Mouse (Mus musculus) B cell, adult 2 months (primary cell): Measurements from ENCODE around the gene Ammecr1.

ENCODE experiments used
- DNase-seq, 2 experiments: peaks; one replicate each; pipeline ENCODE4 v3.0.0; 2022

The Ammecr1 gene

DNA sequence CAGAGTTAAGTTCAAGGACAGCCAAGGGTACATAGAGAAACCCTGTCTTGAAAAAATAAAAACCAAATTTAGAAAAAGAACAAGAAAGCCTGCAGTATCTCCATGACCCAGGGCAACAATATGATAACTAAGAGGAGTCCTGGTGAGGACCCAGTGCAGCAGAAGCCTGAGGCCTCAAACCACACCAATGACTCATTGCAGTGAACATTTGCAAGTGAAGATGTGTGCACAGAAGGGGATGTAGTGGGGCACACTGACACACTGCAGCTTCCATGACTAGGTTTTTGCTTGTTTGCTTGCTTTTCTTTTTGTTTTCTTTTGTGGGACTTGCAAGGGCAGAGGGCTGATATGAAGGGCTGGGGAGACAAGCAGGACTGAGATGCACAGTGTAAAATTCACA, 52.3 kb downstream of the Ammecr1 start:
- DNase-seq: no peak

DNA sequence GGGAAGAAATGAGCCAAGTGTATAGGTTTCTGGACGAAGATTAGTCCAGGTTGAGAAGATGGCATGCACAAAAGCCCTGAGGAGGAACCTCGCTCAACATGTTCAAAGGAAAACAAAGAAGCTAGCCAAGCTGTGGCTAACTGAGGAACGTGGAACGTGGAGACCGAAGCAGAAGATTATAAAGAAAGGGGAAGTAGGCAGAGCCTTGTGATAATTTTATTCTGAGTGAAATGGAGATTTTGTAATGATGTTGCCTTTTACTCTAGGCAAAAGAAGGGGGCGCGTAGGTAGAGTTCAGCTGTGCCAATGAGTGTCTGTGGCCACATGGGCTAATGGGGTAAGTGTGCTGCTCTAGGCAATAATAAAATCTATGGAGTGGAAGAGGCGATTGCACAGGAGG, 62.7 kb downstream of the Ammecr1 start:
- DNase-seq: peak; percentile 14 to 32

DNA sequence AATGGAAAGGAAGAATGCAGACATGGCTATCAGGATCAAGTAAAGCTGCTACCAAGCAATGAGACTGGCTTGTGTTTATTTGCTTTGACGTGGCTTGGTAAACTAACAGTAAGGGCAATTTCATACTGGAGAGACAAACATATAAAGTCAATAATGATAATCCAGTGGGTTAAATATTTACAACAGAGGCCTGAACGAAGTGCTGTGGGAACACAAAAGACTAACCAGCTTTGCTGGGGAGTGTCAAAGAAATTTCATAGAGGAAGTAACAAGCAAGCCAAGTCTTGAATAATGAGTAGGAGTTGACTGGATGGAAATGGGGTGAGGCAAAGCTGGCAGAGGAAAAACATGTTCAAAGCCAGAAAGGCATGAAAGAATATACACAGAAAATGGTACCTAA, 63.9 kb downstream of the Ammecr1 start:
- DNase-seq: no peak

- DNase-seq: no peak
Observed at GRCm38 (mm10) chrX:142901915-142902314, 64.6 kb downstream of the Ammecr1 start.

DNA sequence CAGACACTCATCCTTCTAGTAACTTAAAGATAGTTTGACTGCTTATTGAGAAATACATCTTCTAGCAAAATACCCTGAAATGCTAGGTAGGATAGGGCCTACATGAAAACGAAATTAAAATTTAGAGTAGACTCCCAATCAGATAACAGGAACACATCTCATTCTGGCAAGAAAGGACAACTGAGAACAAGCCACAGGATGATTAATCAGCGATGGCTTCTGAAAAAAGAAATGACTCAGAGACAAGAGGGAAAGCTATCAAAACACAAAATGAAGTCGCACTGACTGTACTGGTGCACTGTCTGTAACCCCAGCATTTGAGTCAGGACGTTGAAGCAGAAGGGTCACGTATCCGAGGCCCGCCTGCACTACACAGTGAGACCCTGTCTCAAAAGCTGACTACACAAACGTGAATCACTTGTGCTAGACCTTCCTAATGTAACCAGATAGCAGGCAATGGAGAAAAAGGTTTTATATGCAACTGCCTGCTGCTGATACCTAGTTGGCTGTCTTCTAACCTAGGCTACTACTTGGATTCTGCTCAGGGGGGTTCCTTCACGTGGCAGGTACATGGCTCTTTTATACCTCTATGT, 68.1 kb downstream of the Ammecr1 start:
- no peak for DNase-seq

DNA sequence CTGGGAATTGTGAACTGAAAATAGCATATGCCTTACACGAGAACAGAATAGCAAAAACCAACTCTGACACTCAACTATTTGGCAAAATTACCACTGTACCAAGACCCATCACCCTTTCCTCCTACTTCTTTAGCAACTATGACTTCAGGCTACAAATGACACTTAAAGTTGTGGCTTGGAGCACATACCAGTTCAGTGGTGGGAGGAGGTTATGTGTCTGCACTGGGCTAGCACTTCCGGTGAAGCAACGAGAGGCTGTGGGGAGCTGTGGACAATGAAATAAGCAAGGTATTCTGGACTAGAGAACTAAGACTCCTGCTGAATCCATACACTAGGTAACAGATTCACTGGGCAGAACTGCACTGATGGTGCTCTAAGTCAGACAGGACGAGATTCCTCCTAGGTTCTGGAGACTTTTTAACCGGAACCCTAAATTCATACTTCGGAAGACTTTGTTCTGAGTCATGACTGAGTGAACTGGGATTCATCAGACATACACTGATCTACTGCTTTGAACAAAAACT, 69.0 kb downstream of the Ammecr1 start:
- DNase-seq: no peak

DNA sequence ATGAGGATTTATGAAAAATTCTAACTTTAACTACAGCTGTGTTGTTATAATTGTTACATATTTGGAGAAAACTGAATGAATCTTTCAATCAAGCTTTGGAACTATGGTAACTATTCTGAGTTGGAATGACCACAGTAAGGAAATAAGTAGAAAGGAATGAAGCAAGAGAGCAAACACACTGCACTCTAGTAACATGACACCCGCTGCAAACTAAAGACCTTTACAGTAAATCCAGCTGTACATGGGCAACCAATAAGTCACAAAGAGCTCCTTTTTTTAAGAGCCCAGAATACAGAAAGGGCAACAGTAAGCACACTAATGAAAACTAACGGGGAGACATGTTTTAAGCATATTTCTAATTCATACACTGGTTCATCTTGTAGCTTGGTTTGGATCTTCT, 71.2 kb downstream of the Ammecr1 start:
- DNase-seq: no peak

- no peak for DNase-seq
Observed at GRCm38 (mm10) chrX:142885962-142886361, 80.6 kb downstream of the Ammecr1 start.

DNA sequence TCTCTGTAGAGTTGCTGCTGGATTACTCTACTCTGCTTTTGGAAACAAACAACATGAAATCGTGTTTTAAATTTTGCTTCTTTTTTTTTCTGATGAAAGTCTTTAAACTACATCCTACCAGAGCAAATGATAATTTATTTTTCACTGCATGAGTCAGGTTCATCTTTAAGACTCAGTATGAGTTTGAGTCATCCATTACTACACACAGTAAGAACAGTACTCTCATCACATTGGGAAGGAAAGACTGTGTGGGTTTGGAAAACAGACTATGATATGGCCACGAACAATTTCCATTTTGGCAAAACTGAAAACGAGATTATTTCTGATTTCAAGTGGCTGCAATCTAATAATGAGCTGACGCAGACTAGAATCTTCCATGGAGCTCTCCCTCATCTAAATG, 82.9 kb downstream of the Ammecr1 start:
- DNase-seq: no peak

DNA sequence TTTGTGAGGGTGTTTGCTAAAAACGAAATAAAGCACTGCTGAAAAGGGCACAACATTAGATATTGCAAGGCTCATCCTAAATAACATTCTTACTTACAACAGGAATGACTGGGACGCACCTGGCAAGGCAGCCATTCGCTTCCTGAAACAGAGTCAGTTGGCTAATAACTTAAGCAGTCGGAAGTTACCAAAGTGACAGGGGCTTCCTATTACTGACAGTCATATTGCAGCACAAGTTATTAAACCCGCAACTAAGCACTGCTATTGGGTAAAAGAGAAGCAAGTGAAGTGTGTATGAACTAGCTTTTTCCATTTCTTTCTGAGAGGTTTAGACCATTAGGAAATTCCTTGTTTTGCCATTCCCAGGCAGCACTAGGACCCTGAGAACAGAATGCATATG, 84.3 kb downstream of the Ammecr1 start:
- DNase-seq: no peak

GRCm38 (mm10) chrX:142869844-142870243, 96.7 kb downstream of the Ammecr1 start:
- DNase-seq: no peak

DNA sequence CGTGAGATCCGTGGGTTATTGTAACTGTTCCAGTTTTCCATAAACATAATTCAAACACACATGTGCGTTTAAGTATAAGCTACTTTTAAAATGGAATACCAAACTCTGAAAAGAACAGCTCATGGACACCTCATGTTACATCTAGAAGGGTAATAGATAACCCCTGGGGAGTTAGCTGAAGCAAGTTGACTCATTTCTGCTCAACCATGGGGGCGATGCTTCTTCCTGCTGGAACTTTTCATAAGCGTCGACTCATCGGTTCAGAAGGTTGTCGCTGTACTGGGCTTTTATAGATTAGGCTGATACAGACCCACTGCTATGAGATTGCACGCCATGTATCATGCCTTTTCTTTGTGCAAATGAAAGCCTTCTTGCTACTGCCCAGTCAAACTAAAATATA, 118.5 kb downstream of the Ammecr1 start:
- no peak for DNase-seq

GRCm38 (mm10) chrX:142846266-142846665, 120.3 kb downstream of the Ammecr1 start:
- DNase-seq: no peak

DNA sequence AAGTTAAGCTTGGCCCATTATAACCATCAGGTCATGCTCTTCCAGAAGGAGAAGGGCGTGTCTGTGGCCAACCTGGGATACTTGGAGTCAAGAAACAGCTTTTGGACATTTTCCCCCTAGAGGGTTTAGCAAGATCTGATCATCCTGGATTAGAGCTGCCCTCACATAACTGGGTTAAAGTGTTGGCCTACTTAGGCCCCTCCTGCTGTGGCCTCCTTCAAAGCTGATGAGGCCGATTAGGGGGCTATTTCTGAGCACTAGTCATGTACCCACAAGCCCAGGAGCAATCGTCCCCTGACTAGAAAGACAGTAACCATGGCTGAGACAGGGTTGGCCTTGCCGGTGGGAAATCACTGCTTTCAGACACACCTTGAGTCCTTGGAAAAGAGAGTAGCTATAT, 124.6 kb downstream of the Ammecr1 start:
- DNase-seq: no peak

- no peak for DNase-seq
Observed at GRCm38 (mm10) chrX:142839411-142839810, 127.1 kb downstream of the Ammecr1 start.

- DNase-seq: no peak
Observed at GRCm38 (mm10) chrX:142838841-142839240, 127.7 kb downstream of the Ammecr1 start.

- DNase-seq: no peak
Observed at GRCm38 (mm10) chrX:142837316-142837715, 129.2 kb downstream of the Ammecr1 start.

DNA sequence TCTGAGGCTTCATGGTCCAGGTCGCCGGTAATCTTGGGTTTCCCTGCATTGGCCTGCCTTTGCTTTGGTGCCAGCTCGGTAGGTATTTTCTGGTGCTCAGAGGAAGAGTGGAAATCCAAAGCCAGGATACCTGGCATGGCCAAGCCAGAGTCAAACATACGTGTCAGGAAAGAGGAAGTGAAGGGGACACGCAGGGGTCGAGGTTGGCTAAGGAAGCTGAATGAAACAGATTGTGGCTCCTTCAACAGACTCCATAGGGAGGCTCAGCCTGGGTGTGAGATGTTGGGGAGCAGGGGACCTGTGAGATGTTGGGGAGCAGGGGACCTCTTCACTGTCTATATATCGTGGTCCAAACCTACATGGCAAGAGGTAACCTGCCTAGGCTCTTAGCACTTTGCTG, 130.1 kb downstream of the Ammecr1 start:
- no peak for DNase-seq

GRCm38 (mm10) chrX:142834807-142835206, 131.7 kb downstream of the Ammecr1 start:
- DNase-seq: no peak

- no peak for DNase-seq
Observed at GRCm38 (mm10) chrX:142833164-142833796, 133.2 kb downstream of the Ammecr1 start.

- no peak for DNase-seq
Observed at GRCm38 (mm10) chrX:142832221-142832620, 134.3 kb downstream of the Ammecr1 start.

GRCm38 (mm10) chrX:142830572-142830971, 136.0 kb downstream of the Ammecr1 start:
- DNase-seq: no peak

DNA sequence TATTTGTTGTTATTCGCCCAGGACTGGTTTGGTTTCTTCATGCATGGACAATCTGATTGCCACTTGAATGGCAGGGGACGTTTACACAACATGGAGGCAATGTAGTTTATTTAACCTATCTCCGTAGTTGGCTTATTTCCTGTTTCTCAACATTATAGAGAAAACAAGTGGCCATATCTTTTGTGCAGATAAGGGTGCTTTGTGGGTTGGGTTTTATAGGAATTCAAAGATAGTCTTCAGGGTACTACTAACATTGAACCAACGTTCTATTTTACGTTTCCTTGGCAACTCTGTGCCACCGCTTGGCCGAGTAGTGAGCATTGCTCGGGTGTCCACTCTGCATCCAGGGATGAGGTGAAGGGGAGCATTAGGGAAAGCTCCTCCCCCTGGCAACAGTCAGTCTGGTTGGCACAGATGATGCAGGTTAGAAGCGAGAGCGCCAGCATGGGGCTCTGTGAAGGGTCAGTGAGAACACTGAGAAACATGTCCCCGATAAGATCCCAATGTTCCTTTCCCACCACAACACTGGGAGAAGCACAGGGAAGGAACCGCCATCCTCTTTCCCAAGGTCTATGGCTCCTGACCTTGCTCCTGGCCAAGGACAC, 136.6 kb downstream of the Ammecr1 start:
- DNase-seq: no peak

- no peak for DNase-seq
Observed at GRCm38 (mm10) chrX:142829267-142829666, 137.3 kb downstream of the Ammecr1 start.
